ENCODE assay signal across 8 mouse cellular contexts in the genomic region with DNA sequence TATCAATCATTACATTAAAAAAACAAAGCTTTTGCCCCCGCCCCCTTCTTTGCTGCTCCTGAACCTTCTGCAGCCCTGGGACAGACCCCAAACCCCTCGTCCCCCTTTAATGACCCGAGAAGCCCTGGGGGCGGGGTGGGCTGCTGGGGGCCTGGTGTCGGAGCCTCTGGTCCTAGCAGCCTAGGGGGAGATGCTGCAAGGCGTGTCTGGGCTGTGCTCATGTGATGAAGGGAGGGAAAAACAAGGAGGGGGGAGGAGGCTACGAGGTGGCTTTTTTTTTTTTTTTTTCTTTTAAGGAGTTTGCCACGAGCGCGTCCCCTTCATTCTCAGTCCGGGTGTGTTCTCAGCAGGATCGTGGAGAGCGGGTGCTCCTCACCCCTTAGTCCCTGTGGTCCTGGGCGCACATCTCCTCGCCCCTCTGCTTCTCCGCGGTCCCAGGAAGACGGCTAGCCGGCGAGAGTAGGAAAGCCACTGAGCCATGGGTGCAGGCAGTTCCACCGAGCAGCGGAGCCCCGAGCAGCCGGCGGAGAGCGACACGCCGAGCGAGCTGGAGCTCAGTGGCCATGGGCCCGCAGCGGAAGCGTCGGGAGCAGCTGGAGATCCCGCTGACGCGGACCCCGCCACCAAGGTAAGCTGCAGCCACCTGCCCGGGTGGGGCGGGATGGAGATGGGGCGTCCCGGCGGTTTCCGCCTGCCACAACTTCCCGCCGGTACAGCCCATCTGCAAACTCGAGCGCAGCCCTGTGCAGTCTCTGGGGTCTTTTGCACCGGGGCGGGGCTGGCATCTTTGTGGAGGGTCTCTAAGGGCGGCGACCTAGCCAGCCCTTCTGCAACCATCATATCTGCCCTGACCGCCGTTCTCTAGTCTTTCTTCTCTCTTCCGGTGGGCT. TPM values are rescaled to one million over a fixed set of nuclear protein-coding genes. Genes with fewer than 3 reads are reported as not detected.
DNase-seq lines count a peak whose midpoint lies in the region; ATAC-seq lines count a peak whose summit lies in the region.

Gene Akap12, plus strand, starts transcription at position 340 of the 890 bp plus-strand sequence.

- H3K4me3 ChIP-seq in intestine, embryonic 16.5 days (ENCODE audit: low read length), result peak within 1 kb of the TSS; percentile 72

- under 1% methylated on average over 54 of the region's 54 CpGs for WGBS in intestine, embryonic 16.5 days

- peaks cover 4% of the 10 kb centered on the region; the same call in 1 of the 2 replicates for H3K4me1 ChIP-seq in intestine, embryonic 16.5 days (ENCODE audit: control insufficient read depth, insufficient read depth, low read length)

- no peaks in the 10 kb centered on the region for H3K9me3 ChIP-seq in intestine, embryonic 16.5 days (ENCODE audit: control insufficient read depth, low read length)

- ATAC-seq in intestine, embryonic 16.5 days, result peak; percentile 61

- DNase-seq in urinary bladder, adult 18-20 months (ENCODE audit: low spot score in 2 of 2), result peak; percentile 13 to 25
- DNase-seq in urinary bladder, postnatal 10 days (ENCODE audit: low spot score), result no peak
- peak; percentile 67 for DNase-seq in embryo, embryonic 10.5 days (ENCODE audit: low spot score)
- peak; percentile 97 for DNase-seq in heart, adult 11 months
- peak; percentile 23 for DNase-seq in liver
- peak; percentile 44 for DNase-seq in naive thymus-derived CD4-positive, alpha-beta T cell, adult 2 months (ENCODE audit: low read depth)
- peak; percentile 76 for DNase-seq in testis, postnatal 10 days (ENCODE audit: low spot score)

- no peaks in the 10 kb centered on the region for H3K36me3 ChIP-seq in intestine, embryonic 16.5 days (ENCODE audit: control insufficient read depth, insufficient read depth, low read length)

- peak within 1 kb of the TSS; percentile 78 for H3K9ac ChIP-seq in intestine, embryonic 16.5 days (ENCODE audit: low read depth, low read length)

- H3K4me2 ChIP-seq in intestine, embryonic 16.5 days (ENCODE audit: low read depth, low read length), result peak within 1 kb of the TSS; percentile 94

- no peaks in the 10 kb centered on the region for H3K27me3 ChIP-seq in intestine, embryonic 16.5 days (replicated peaks; ENCODE audit: control insufficient read depth, insufficient read depth, low read length)

- H3K27ac ChIP-seq in intestine, embryonic 16.5 days (ENCODE audit: low read length), result peak within 1 kb of the TSS; percentile 66

RNA-seq across cellular contexts. Expression of gene Akap12, which starts in this region (rescaled TPM):
- 32.5 and 37.0 TPM in 2 replicates for polyA plus RNA-seq in intestine, embryonic 16.5 days (2015; fragmentation: Nextera tagmentation; extraction: Ambion mirVana)
